Comparison of ENCODE assay signal across 8 mouse cellular contexts in the genomic region with DNA sequence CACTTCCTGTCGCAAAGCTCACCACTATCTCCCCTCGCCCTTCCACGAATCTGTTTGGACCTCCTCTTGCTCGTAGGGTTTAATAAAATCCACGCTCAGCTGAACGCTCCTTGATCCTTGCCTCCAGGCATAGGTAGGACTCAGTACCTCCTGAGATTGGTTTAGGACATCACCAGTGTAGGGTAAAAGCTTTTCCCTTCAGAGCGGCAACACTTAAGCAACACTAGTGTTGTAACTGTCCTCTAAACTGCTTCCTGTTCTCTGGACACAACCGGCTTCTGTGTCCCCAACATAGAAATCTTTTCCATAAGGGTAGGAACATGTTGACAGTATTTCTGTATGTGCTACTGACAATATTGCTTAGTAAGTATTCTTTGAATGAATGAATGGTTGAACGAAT. TPM values are rescaled to one million over a fixed set of nuclear protein-coding genes. Genes with fewer than 3 reads are reported as not detected.
A peak's percentile ranks its signal among the peaks of the same experiment; 100 is the strongest.
DNase-seq lines count a peak whose midpoint lies in the region; ATAC-seq and TF ChIP-seq lines count a peak whose summit lies in the region.

No protein-coding gene starts in this region.

- H3K4me2 ChIP-seq in embryonic facial prominence, embryonic 15.5 days (replicated peaks): peak overlapping the region; percentile 78
- peak overlapping the region; percentile 80 for H3K4me2 ChIP-seq in limb, embryonic 11.5 days (ENCODE audit: low read depth, severe bottlenecking)
- peak overlapping the region; percentile 83 for H3K4me2 ChIP-seq in neural tube, embryonic 13.5 days

- peaks cover 2% of the 10 kb centered on the region for H3K4me1 ChIP-seq in lung, adult 2 months (ENCODE audit: control insufficient read depth, insufficient read depth, low read length)
- H3K4me1 ChIP-seq in embryonic facial prominence, embryonic 15.5 days: peaks cover 17% of the 10 kb centered on the region; the same call in 1 of the 2 replicates
- H3K4me1 ChIP-seq in limb, embryonic 11.5 days (ENCODE audit: control insufficient read depth, insufficient read depth, low read length): 0 out of 2 replicates have a peak, but pooled peaks cover 5% of the 10 kb centered on the region
- peaks cover 24% of the 10 kb centered on the region for H3K4me1 ChIP-seq in neural tube, embryonic 13.5 days (replicated peaks)

- no peak for DNase-seq in lung, adult 2 months
- no peak for DNase-seq in lung, postnatal 25 days (ENCODE audit: low spot score)
- no peak for DNase-seq in limb, embryonic 11.5 days (ENCODE audit: low spot score)
- DNase-seq in spleen, adult 12 weeks (ENCODE audit: low spot score): no peak
- DNase-seq in left cerebral cortex, postnatal 25 days (ENCODE audit: low spot score in 2 of 2): no peak
- DNase-seq in thymus, postnatal 10 days (ENCODE audit: low spot score in 2 of 2): no peak

- no peak for TF ChIP-seq CTCF in lung, adult 2 months (IDR thresholded peaks at IDR 0.05; ENCODE audit: insufficient read depth, low read length)

- TF ChIP-seq POLR2A in lung, adult 2 months (IDR thresholded peaks at IDR 0.05; ENCODE audit: borderline replicate concordance, extremely low read depth, low read depth, low read length): no peak

- H3K27ac ChIP-seq in embryonic facial prominence, embryonic 15.5 days (replicated peaks): no peak overlapping the region
- no peak overlapping the region for H3K27ac ChIP-seq in limb, embryonic 11.5 days (replicated peaks; ENCODE audit: low read depth, low read length)
- peak overlapping the region; percentile 25; the same call in 1 of the 2 replicates for H3K27ac ChIP-seq in neural tube, embryonic 13.5 days (replicated peaks)

- intact Hi-C loops in left cerebral cortex, postnatal 25 days (cut with DNase I): no loop called here

- no peaks in the 10 kb centered on the region for H3K9me3 ChIP-seq in embryonic facial prominence, embryonic 15.5 days (replicated peaks)
- no peaks in the 10 kb centered on the region for H3K9me3 ChIP-seq in limb, embryonic 11.5 days (ENCODE audit: control insufficient read depth, low read length)
- H3K9me3 ChIP-seq in neural tube, embryonic 13.5 days: no peaks in the 10 kb centered on the region

- peak overlapping the region; percentile 87 for H3K9ac ChIP-seq in embryonic facial prominence, embryonic 15.5 days
- H3K9ac ChIP-seq in limb, embryonic 11.5 days (ENCODE audit: low read length): peak overlapping the region; percentile 81
- H3K9ac ChIP-seq in neural tube, embryonic 13.5 days: peak overlapping the region; percentile 80

- ATAC-seq in embryonic facial prominence, embryonic 15.5 days (ENCODE audit: insufficient number of reproducible peaks, low FRiP score, low TSS enrichment, low read depth): no peak
- ATAC-seq in limb, embryonic 11.5 days (ENCODE audit: insufficient number of reproducible peaks, low FRiP score, low TSS enrichment, low read depth): no peak
- ATAC-seq in neural tube, embryonic 13.5 days (ENCODE audit: low read depth): no peak

- H3K27me3 ChIP-seq in embryonic facial prominence, embryonic 15.5 days: no peaks in the 10 kb centered on the region
- no peaks in the 10 kb centered on the region for H3K27me3 ChIP-seq in limb, embryonic 11.5 days (ENCODE audit: control insufficient read depth, insufficient read depth, low read length)
- no peaks in the 10 kb centered on the region for H3K27me3 ChIP-seq in neural tube, embryonic 13.5 days

- 13% methylated on average over 9 of the region's 9 CpGs for WGBS in lung, adult 2 months
- WGBS in embryonic facial prominence, embryonic 15.5 days: 19% methylated on average over 9 of the region's 9 CpGs
- 30% methylated on average over 9 of the region's 9 CpGs for WGBS in limb, embryonic 11.5 days
- 37% methylated on average over 9 of the region's 9 CpGs for WGBS in neural tube, embryonic 13.5 days

- H3K4me3 ChIP-seq in lung, adult 2 months (replicated peaks; ENCODE audit: extremely low read depth, low read depth, low read length): peak overlapping the region; percentile 96
- peak overlapping the region; percentile 93 for H3K4me3 ChIP-seq in embryonic facial prominence, embryonic 15.5 days (replicated peaks)
- H3K4me3 ChIP-seq in limb, embryonic 11.5 days (ENCODE audit: low read depth, low read length): peak overlapping the region; percentile 85
- peak overlapping the region; percentile 72 for H3K4me3 ChIP-seq in neural tube, embryonic 13.5 days

- H3K36me3 ChIP-seq in embryonic facial prominence, embryonic 15.5 days: no peaks in the 10 kb centered on the region; the same call in 1 of the 2 replicates
- H3K36me3 ChIP-seq in limb, embryonic 11.5 days (ENCODE audit: control insufficient read depth, insufficient read depth, low read length): no peaks in the 10 kb centered on the region
- peaks cover 5% of the 10 kb centered on the region; the same call in 1 of the 2 replicates for H3K36me3 ChIP-seq in neural tube, embryonic 13.5 days

RNA-seq across cellular contexts. Expression of a gene that starts 1.3 kb away (rescaled TPM):
- 15.6 and 17.4 TPM in 2 replicates for polyA plus RNA-seq in lung, adult 2 months (2012; rRNA removed)
- polyA plus RNA-seq in embryonic facial prominence, embryonic 15.5 days (2015; fragmentation: Nextera tagmentation; extraction: Ambion mirVana): 47.4 and 47.5 TPM in 2 replicates
- polyA plus RNA-seq in limb, embryonic 11.5 days (2014; fragmentation: Nextera tagmentation; extraction: Ambion mirVana): 53.9 and 59.6 TPM in 2 replicates
- 39.4 and 42.1 TPM in 2 replicates for polyA plus RNA-seq in neural tube, embryonic 13.5 days (2015; fragmentation: Nextera tagmentation; extraction: Ambion mirVana)
- 10 to 100 TPM; 36.4 to 41.1 TPM for total RNA-seq in left cerebral cortex, postnatal 25 days (2021)
